Comparison of ENCODE assay signal across 9 mouse cellular contexts in genomic region chr5:140610273-140611011, GRCm38 (mm10). TPM values are rescaled to one million over a fixed set of nuclear protein-coding genes. Genes with fewer than 3 reads are reported as not detected.
DNase-seq lines count a peak whose midpoint lies in the region; ATAC-seq and TF ChIP-seq lines count a peak whose summit lies in the region.
"Had no signal": no experiment of that assay in that cellular context is flagged by ENCODE, and none has a peak within 500 bp of the region (broad histone marks: within the 10 kb centered on the region; RNA-seq: fewer than 3 reads in every experiment).

No protein-coding gene starts in this region.

- peak overlapping the region; percentile 83 for H3K4me2 ChIP-seq in forebrain, embryonic 12.5 days
- H3K4me2 ChIP-seq in kidney, embryonic 15.5 days = peak overlapping the region; percentile 92
- H3K4me2 ChIP-seq in stomach, embryonic 16.5 days (ENCODE audit: low read depth, low read length) = peak overlapping the region; percentile 61

- no peak for TF ChIP-seq CTCF in heart, adult 2 months (IDR thresholded peaks at IDR 0.05)

- H3K36me3 ChIP-seq in heart, adult 2 months (ENCODE audit: control insufficient read depth, insufficient read depth, low read length) = no peaks in the 10 kb centered on the region
- H3K36me3 ChIP-seq in forebrain, embryonic 12.5 days (replicated peaks) = peaks cover 33% of the 10 kb centered on the region
- H3K36me3 ChIP-seq in kidney, embryonic 15.5 days = peaks cover 30% of the 10 kb centered on the region
- H3K36me3 ChIP-seq in stomach, embryonic 16.5 days (ENCODE audit: control insufficient read depth, insufficient read depth, low read length) = peaks cover 2% of the 10 kb centered on the region; the same call in 1 of the 2 replicates

- peak; percentile 21; the same call in 1 of the 2 replicates for ATAC-seq in forebrain, embryonic 12.5 days (ENCODE audit: low FRiP score)
- ATAC-seq in kidney, embryonic 15.5 days (replicated peaks; ENCODE audit: low FRiP score) = peak; percentile 13; the same call in 1 of the 2 replicates
- ATAC-seq in stomach, embryonic 16.5 days (ENCODE audit: insufficient read depth, low FRiP score) = peak; percentile 19

- no peaks in the 10 kb centered on the region for H3K79me2 ChIP-seq in heart, adult 2 months (replicated peaks; ENCODE audit: control insufficient read depth, insufficient read depth, low read length)

- peaks cover 8% of the 10 kb centered on the region for H3K4me1 ChIP-seq in heart, adult 2 months (ENCODE audit: control insufficient read depth, insufficient read depth, low read length)
- peaks cover 88% of the 10 kb centered on the region for H3K4me1 ChIP-seq in forebrain, embryonic 12.5 days
- peaks cover 72% of the 10 kb centered on the region for H3K4me1 ChIP-seq in kidney, embryonic 15.5 days
- peaks cover 50% of the 10 kb centered on the region for H3K4me1 ChIP-seq in stomach, embryonic 16.5 days (ENCODE audit: control insufficient read depth, insufficient read depth, low read length)

- intact Hi-C loops in heart, adult 2 months (cut with DNase I) = loop anchor here (2.0 kb wide), 1 partner anchor 14 kb away; no protein-coding TSS in a partner anchor

- WGBS in heart, adult 2 months = 6% methylated on average over 30 of the region's 30 CpGs
- 0% methylated on average over 30 of the region's 30 CpGs for WGBS in forebrain, embryonic 12.5 days
- 2% methylated on average over 29 of the region's 30 CpGs for WGBS in kidney, embryonic 15.5 days
- WGBS in stomach, embryonic 16.5 days = 4% methylated on average over 29 of the region's 30 CpGs

- peak overlapping the region; percentile 81 for H3K27ac ChIP-seq in heart, adult 2 months
- peak overlapping the region; percentile 99 for H3K27ac ChIP-seq in forebrain, embryonic 12.5 days
- peak overlapping the region; percentile 95 for H3K27ac ChIP-seq in kidney, embryonic 15.5 days
- peak overlapping the region; percentile 99 for H3K27ac ChIP-seq in stomach, embryonic 16.5 days (ENCODE audit: low read length)

- no peak; the same call in 1 of the 2 replicates for TF ChIP-seq POLR2A in heart, adult 2 months (IDR thresholded peaks at IDR 0.05; ENCODE audit: insufficient read depth, low read depth, low read length)

- H3K27me3 ChIP-seq in heart, adult 2 months (ENCODE audit: control insufficient read depth, insufficient read depth, low read length) = no peaks in the 10 kb centered on the region
- H3K27me3 ChIP-seq in forebrain, embryonic 12.5 days = peaks cover 21% of the 10 kb centered on the region
- H3K27me3 ChIP-seq in kidney, embryonic 15.5 days = peaks cover 3% of the 10 kb centered on the region; the same call in 1 of the 2 replicates
- peaks cover 6% of the 10 kb centered on the region; the same call in 1 of the 2 replicates for H3K27me3 ChIP-seq in stomach, embryonic 16.5 days (ENCODE audit: control insufficient read depth, insufficient read depth, low read length)

- peak; percentile 73 to 79 for DNase-seq in heart, adult 2 months
- no peak for DNase-seq in heart, adult 11 months
- peak; percentile 68 for DNase-seq in MN1 (ENCODE audit: low spot score)
- peak; percentile 86 for DNase-seq in lung, postnatal 10 days
- DNase-seq in layer of hippocampus, adult 8-10 months (ENCODE audit: low spot score in 2 of 2) = no peak

- no peaks in the 10 kb centered on the region for H3K9me3 ChIP-seq in forebrain, embryonic 12.5 days
- no peaks in the 10 kb centered on the region for H3K9me3 ChIP-seq in kidney, embryonic 15.5 days (replicated peaks)
- H3K9me3 ChIP-seq in stomach, embryonic 16.5 days (replicated peaks; ENCODE audit: control insufficient read depth, low read length) = no peaks in the 10 kb centered on the region

- peak overlapping the region; percentile 45 for H3K4me3 ChIP-seq in heart, adult 2 months
- peak overlapping the region; percentile 82 for H3K4me3 ChIP-seq in forebrain, embryonic 12.5 days (replicated peaks)
- H3K4me3 ChIP-seq in kidney, embryonic 15.5 days (replicated peaks) = peak overlapping the region; percentile 66
- peak overlapping the region; percentile 63 for H3K4me3 ChIP-seq in stomach, embryonic 16.5 days (replicated peaks; ENCODE audit: low read length)

- TF ChIP-seq EP300 in heart, adult 2 months (IDR thresholded peaks at IDR 0.05; ENCODE audit: insufficient read depth, low read depth, low read length) = no peak

- H3K9ac ChIP-seq in heart, adult 2 months (ENCODE audit: low read depth, low read length) = peak overlapping the region; percentile 50
- peak overlapping the region; percentile 94 for H3K9ac ChIP-seq in forebrain, embryonic 12.5 days
- peak overlapping the region; percentile 21 for H3K9ac ChIP-seq in kidney, embryonic 15.5 days
- peak overlapping the region; percentile 82 for H3K9ac ChIP-seq in stomach, embryonic 16.5 days (ENCODE audit: low read length)

RNA-seq across cellular contexts. Expression of gene Lfng, which starts 3.3 kb away (rescaled TPM):
- 10 to 100 TPM in 1 of 2 experiments, 1 to 10 TPM in 1; 7.4 to 11.5 TPM for total RNA-seq in heart, adult 2 months (2021)
- 18.4 and 23.1 TPM in 2 replicates for polyA plus RNA-seq in heart, adult 2 months (2012; rRNA removed)
- polyA plus RNA-seq in forebrain, embryonic 12.5 days (2016; fragmentation: Nextera tagmentation; extraction: Ambion mirVana) = 30.9 and 32.8 TPM in 2 replicates
- polyA plus RNA-seq in kidney, embryonic 15.5 days (2015; fragmentation: Nextera tagmentation; extraction: Ambion mirVana) = 32.3 and 34.5 TPM in 2 replicates
- 21.5 and 21.6 TPM in 2 replicates for polyA plus RNA-seq in stomach, embryonic 16.5 days (2015; fragmentation: Nextera tagmentation; extraction: Ambion mirVana)
- total RNA-seq in layer of hippocampus, adult 8-10 months (2022) = 10 to 100 TPM; 18.1 to 25.0 (median 22.8) TPM

RNA-seq across cellular contexts. Expression of gene Ttyh3, which starts 38.4 kb away (rescaled TPM):
- total RNA-seq in heart, adult 2 months (2021) = 10 to 100 TPM; 10.6 to 11.0 TPM
- 13.9 and 14.6 TPM in 2 replicates for polyA plus RNA-seq in heart, adult 2 months (2012; rRNA removed)
- polyA plus RNA-seq in forebrain, embryonic 12.5 days (2016; fragmentation: Nextera tagmentation; extraction: Ambion mirVana) = 84.5 and 88.0 TPM in 2 replicates
- 32.3 and 39.9 TPM in 2 replicates for polyA plus RNA-seq in kidney, embryonic 15.5 days (2015; fragmentation: Nextera tagmentation; extraction: Ambion mirVana)
- polyA plus RNA-seq in stomach, embryonic 16.5 days (2015; fragmentation: Nextera tagmentation; extraction: Ambion mirVana) = 13.8 and 17.8 TPM in 2 replicates
- 100 to 1,000 TPM; 160 to 168 (median 167) TPM for total RNA-seq in layer of hippocampus, adult 8-10 months (2022)

RNA-seq across cellular contexts. Expression of gene Grifin, which starts 45.6 kb away (rescaled TPM):
- not detected for total RNA-seq in heart, adult 2 months (2021)
- polyA plus RNA-seq in heart, adult 2 months (2012; rRNA removed) = not detected in 2 replicates
- not detected in 2 replicates for polyA plus RNA-seq in forebrain, embryonic 12.5 days (2016; fragmentation: Nextera tagmentation; extraction: Ambion mirVana)
- 0.45 TPM in 1 of 2 replicates, not detected in the other for polyA plus RNA-seq in kidney, embryonic 15.5 days (2015; fragmentation: Nextera tagmentation; extraction: Ambion mirVana)
- 0.71 TPM in 1 of 2 replicates, not detected in the other for polyA plus RNA-seq in stomach, embryonic 16.5 days (2015; fragmentation: Nextera tagmentation; extraction: Ambion mirVana)
- total RNA-seq in layer of hippocampus, adult 8-10 months (2022) = under 1 TPM in 2 of 4 experiments, not detected in 2; 0.67 to 0.80 TPM
- total RNA-seq: layer of hippocampus, postnatal 25 days had no signal

Comparison
In these comparisons a context has a peak if more than half of its experiments do, and no peak if none do; other contexts are left out.
1. DNase-seq: peak in heart, adult 2 months (2 of 2), MN1 (single experiment) and lung, postnatal 10 days (single experiment); none in heart, adult 11 months (single experiment) and layer of hippocampus, adult 8-10 months (0 of 2).
2. H3K9ac ChIP-seq: peak in every context shown above with its lines; median percentile 94 in forebrain, embryonic 12.5 days; 82 in stomach, embryonic 16.5 days; 50 in heart, adult 2 months; 21 in kidney, embryonic 15.5 days.
3. Peak in every context shown above with its lines, with median percentiles within 50 percentile points of each other: H3K27ac ChIP-seq, H3K4me3 ChIP-seq, ATAC-seq and H3K4me2 ChIP-seq.